Mouse (Mus musculus) frontal cortex, adult (tissue): Measurements from ENCODE around the gene Med29.

ENCODE experiments used
- ATAC-seq: cut with Nextera tagmentation; 2 replicates; pipeline ENCODE4 v1.9.2; 2017; ENCODE audit warnings: mild to moderate bottlenecking, moderate library complexity, mixed read lengths; ENCODE audit not compliant: low TSS enrichment

The Med29 gene

DNA sequence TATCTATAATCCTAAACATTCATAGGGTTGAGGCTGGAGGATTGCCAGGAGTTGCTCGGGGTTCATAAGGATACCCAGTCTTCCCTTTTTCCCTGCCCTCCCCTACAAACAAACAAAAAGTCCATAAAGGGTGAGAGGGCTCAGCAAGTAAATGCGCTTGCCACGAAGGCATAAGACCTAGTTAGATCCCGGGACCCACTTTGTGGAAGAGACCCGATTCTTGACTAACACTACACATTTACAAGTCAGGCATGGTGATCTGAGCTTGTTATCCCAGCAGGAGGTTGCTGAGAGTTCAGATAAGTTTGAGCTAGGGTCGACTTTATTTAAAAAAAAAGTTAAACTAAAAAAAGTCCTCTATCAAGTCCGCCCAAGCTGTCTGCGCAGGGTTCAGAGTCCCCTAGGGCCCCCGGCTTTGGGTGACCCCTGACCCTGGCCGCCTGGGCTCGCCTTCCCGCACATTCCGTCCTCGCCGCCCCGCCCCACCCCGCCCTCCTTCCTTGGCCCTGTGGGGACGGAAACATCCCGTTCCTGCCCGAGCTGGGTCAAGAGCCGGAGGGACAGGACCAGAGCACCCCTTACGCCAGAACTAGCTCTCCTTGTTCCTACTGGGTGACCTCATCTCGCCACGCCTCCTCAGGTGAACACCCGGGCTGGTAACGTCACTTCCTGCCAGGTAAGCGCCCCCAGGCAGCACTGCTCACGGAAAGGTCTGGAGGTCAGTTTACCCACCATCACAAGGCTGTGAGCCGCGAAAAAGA is 16.3 kb downstream of the Med29 start:
- ATAC-seq, result no peak

DNA sequence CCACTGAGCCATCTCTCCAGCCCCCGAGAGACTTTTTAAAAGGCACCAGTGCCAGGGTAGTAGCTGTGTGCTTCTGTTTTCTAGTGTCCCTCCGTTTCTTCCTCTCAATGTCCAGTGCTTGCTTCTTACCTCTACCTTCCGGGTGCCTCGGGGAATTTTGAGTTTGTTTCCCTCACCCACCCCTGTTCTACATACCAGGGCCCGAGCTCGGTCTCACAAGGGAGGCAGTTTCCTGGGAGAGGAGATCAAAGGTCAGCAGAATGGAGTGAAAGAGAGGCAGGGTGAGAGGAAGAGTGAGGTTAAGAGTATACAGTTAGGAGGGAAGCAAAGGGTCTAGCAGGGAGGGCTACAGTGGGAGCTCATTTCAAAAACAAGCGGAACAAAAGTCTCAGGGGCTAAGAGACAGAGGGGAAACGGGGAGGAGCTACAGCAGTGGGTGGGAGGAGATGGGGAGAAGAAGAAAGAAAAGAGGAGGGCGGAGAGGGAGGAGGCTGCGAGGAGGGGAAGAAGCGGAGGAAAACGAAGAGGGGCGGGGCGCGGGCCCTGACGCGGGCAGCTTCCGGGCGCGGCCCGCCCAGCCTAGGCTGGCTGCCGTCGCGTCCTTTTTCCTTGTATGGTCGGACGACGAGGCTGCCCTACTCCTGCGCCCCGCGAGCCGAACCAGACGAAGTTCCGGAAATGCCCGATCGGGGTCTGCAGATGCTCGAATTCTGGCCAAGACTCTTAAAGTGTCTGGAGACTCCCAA is 17.2 kb downstream of the Med29 start:
- ATAC-seq, result no peak

DNA sequence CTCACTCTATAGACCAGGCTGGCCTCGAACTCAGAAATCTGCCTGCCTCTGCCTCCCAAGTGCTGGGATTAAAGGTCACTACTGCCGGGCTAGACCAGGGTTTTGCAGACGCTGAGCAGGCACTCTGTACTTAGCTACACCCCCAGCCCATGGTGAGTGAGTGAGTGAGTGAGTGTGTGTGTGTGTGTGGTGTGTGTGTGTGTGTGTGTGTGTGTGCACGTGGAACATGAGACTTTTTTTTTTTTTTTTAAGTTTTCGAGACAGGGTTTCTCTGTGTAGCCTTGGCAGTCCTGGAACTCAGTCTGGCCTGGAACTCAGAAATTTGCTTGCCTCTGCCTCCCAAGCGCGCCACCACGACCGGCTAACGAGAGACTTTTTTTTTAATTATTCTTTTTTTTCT is 17.9 kb downstream of the Med29 start:
- no peak for ATAC-seq

DNA sequence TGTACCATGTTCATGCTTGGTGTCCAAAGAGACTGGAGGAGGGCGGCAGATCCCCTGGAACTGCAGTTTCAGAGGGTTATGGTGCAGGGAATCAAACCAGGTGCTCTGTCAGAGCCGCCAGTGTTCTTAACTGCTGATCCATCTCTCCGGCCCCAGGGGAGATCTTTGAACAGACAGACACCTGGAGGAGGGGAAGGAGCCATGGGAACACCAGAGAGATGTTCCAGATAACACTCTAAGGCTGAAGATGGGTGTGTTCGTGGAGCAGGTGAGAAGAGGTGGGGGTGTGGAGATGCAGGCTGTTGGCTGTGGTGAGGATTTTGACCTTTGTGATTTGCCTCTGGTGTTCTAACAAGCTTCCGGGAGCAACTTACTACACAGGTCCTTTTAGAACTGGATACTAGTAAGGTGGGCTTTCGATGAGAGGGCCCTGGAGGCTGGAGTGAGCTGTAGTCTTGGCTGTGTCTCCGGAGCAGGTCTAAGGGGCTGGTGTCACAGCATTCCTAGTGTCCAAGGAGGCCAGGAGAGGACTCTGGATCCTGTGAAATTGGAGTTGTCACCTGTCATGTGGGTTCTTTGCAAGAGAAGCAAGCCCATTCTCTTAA is 18.5 kb downstream of the Med29 start:
- ATAC-seq, result no peak

DNA sequence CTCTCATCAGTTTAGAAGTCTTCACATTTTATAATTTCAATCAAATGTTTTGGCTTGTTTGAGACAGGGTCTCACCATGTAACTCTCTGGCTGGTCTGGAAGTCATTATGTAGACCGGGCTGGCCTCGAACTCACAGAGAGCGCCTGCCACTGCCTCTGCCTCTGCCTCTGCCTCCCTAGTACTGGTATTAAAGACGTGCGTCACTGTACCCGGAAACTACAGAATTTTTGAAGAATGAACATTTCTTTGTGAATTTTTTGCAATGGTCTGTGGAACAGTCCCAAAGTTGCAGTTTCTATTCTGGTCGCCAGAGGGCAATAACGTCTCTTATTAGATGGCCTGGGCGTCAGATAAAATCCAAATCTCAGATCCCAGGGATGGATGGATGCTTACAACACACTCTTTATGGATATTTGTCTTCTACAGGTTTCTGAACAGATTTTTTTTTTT is 19.4 kb downstream of the Med29 start:
- ATAC-seq, result 0 out of 2 replicates have a peak, but pooled peaks have one; percentile 11

DNA sequence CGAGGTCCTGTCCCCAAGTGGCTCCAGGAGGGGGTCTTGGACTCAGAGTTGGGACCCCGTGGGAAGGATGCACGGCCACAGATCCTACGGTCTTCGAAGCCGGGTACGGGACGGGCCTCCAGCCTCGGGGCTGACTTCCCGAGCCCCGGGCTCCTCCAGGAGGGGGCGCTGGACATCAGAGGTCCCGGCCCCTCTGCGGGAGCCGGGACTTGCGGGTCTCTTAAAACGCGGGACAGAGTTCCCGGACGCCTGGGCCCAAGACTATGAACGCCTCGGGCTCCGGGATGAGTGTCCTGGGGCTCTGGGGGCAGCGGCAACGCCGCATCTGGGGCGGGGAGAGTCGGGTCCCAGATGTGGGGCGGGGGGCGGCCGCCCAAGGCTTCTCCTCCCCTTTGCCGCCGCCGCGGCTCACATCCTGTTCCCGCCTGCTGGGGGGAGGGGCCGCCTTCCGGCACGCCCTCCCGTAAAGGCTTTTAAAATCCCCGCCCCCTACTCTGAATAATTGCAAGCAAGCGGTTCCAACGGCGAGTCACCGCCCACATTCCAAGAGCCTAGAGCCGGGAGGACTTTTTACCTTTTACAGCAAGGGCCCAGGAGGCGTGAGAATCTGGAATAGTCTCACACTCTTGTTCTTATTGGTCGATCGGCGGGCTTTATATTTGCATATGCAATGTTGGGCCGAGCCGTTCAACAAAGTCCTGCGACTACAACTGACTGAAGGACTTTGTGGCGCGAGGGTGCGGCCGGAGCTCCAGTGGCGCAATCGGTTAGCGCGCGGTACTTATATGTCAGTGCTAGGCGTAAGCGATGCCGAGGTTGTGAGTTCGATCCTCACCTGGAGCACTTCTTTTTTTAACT is 20.0 kb downstream of the Med29 start, which contains the start of gene Plekhg2:
Gene Plekhg2 (minus strand): TSS at position 349 of the 858 bp plus-strand sequence.
- ATAC-seq, result peak; percentile 71

DNA sequence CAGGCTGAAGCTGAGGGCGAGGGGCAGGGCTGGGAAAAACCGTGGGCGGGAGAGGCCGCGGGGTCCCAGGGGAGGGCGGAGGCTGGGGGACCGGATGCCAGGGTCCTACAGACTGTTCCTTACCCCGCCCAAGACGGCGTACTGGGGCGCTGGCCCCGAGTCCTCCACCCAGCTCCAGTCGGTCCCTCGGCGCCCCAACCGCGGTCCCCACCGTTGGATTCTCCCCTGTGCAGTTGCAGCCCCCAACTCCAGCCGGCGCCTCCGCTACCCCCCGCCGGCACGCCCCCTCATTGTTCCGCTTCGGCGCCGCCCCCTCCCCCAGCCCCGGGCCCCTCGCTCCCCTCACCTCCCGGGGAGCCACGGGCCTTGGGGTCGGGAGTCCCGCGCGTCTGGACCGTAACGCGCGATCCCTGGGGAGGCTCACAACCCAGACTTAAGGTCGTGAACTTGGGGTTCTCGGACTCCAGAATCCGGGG is 21.0 kb downstream of the Med29 start:
- ATAC-seq, result no peak

DNA sequence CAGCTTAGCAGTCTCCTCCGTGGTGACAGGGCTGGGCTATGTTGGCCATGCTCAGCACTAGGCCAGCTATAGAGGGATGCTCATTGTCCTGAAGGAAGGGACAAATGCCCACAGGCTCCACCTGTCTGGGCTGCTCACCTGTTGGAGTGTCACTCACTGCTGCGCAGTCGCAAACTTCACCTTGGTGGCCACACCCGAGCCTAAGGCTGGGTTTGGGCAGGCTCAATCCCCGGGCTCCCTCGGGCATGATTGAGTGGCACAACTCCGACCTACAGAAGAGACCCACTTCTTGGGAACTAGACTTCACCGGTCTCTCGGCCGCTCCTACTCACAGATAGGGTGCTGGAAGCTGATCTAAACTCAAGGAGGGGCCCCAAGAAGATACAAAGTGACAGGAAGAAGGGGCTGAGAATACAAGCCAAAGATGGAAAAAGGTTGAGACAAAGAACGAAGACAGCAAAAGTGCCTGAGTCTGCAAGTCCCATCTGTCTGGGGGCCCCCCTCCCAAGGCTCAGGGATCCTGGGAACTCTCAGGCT is 21.5 kb downstream of the Med29 start:
- no peak for ATAC-seq

DNA sequence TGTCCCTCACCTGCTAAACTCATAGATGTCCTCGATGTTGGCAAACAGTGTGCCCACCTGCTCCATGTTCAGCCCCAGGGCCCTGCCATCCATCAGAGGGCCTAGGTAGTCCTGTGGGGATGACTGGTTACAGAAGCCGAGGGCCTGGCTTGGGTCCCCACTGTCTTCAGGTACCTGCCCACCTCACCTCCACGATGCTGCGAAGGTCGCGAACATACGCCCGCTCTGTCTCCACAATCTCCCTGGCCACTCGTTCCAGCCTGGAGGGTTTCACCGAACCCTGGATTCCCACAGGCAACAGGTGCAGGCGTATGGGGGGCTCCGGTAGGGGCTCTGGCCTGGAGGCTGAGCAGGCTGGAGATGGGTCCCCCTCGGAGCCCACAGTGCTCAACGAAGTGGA is 22.5 kb downstream of the Med29 start:
- no peak for ATAC-seq

DNA sequence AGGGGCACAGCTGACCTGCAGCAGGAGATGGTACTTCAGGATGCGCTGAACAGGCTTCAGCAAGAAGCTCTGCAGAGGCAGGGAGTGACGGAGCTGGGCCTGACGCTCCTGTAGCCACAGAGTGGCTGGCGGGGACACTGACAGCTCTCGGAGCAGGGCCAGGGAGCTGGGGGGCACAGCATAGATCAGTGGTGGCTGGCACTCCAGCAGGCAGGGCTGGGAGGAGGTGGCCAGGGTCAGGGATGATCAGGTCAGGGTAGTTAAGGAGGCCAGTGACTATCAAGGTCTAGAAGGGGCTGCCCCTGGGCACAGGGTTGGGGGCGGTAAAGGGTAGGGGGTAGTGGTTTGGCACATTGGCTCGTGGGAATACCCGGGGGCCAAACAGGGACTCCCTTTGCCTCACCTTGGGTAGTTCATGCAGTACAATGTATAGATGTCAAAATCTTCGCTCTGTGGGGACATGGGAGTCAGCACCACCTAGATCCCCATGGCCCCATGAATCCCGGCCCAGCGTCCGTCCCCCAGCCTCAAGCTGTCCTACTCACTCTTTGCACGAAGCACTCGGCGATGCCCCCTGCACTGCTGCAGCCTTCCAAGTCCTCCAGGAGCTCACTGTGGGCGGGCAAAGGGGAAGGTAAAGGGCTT is 24.1 kb downstream of the Med29 start:
- no peak for ATAC-seq

DNA sequence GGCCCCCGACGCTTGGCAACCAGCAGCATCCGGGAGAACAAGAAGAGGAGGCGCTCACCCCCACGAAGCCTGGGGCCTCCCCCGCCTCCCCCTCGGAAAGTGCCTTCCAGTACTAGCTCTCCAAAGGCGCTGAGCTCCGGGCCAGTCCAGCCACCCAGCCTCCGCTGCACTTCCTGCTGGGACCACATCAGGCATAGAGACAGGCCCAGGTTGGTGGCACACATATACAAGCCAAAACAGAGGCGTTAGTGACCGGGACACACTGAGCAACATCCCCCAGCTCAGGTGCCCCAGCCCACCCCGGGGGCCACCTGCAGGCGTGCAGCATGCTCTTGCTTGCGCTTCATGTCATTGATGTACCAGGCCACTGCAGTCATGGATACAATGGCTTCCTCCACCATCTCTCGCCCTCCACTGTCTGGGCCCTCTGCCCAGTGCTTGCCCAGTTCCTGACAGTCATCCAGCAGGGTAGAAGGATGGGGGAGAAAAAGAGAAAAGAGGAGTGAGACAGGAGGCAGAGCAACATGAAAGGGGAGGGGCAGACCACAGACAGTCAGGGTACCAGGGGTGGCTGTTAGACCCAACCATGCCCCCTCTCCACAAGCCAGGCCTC is 24.7 kb downstream of the Med29 start:
- no peak for ATAC-seq

DNA sequence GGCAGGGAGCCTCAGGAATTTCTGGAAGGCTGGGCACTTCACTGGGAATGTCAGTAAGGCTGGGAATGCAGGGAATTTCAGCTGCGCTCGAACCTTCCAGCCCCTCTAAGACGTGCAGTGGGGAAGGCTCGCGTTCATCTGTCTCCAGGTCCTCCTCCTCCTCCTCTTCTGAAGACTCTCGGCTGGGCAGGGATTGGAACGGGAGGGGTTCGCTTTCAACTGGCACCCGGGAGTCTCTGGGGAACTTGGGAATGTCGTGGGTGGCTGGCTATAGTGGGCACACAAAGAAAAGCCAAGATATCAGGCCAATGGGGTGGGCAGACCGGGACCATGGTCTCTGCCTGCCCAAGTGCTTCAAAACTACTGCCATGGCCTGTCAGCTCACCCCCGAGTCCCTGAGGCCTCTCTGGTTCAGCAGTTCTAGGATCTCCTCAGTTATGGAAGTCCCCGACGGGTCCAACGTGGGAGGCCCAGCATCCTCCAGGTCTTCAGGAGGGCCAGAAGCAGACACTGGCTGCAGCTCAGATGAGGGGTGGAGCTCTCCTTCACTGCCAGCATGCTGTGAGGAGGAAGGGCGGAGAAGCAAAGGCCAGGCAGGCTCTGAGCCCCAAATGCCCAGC is 30.0 kb downstream of the Med29 start:
- ATAC-seq, result no peak

DNA sequence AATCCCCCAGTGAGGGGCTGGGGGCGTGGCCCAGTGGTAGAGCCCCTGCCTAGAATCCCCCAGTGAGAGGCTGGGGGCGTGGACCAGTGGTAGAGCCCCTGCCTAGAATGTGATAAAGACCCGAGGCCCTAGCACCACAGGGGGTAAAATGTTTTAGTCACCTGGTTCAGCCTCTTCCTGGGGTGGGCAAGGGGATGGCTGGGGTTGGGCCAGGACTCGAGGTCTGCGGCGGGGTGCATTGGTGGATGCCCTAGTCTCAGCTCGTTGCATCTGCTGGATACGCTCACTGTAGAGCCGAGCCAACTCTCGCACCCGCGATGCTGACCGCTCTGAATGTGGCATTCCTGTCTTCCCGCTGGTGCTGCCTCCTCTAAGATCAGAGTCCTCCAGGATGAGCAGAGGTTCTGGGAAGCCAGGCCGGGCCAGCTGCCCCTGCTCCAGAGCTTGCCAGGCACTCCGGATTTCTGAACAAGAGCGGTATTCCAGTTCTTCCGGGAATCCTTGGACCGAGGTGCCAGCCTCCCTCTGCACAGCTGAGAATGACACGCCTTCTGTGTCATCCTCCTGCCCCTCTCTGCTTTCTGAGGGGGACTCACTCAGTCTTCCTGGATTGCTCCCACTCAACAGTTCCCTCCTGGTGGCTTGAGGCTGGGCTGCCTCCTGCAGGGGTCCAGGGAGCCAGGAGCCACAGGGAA is 30.7 kb downstream of the Med29 start:
- ATAC-seq, result peak; percentile 41; the same call in 1 of the 2 replicates

DNA sequence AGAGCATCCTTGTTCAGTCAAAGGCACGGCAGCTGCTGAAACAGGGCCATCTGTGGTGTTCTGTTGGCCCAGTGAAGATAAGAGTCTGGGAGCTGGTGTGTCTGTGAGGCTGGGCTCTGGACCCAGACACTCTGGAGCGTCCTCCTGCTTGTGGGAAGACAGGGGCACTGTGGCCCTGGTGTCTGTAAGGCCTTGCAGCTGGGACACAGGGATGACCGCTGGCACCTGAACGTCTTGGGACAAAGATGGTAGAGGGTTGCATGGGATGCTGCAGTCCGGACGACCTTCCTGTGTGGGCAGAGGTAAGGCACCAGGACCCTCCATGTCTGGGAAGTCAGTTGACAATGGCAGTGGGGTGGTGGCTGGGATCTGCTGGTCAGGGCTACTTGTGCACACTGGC is 32.2 kb downstream of the Med29 start:
- ATAC-seq, result no peak

DNA sequence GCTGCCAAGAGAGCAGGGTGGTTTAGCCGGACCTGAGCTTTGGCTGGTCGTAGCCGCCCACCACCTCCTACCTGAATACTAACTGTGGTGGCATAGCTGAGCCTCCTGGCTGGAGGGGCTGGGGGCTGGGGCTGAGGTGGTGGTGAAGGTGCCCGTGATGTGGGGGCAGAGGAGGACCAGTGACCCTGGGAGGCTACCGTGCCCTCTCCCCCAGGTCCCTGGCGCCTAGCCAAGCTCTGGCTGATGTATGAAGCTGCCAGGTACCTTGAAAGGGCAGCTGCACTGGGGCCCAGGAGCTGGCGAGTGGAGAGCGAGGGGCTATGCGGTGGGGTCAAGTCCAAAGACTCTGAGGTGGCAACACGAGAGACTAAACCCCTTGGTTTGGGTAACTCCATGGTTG is 32.7 kb downstream of the Med29 start:
- no peak for ATAC-seq

DNA sequence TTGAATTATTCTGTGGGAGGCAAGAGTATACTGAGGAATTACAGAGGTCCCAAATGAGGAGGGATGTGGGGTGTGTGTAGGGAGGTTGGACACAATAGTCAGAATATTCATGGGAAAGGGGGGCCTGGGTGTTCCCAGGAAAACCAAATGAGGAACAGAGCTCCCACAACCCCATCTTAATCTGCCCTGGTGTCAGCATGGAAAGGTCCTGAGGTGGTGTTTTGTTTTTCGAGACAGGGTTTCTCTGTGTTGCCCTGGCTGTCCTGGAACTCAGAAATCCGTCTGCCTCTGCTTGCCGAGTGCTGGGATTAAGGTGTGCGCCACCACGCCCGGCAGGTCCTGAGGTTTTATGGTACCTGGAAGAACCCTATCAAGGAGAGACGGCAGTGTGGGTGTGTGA is 34.1 kb downstream of the Med29 start:
- no peak for ATAC-seq

DNA sequence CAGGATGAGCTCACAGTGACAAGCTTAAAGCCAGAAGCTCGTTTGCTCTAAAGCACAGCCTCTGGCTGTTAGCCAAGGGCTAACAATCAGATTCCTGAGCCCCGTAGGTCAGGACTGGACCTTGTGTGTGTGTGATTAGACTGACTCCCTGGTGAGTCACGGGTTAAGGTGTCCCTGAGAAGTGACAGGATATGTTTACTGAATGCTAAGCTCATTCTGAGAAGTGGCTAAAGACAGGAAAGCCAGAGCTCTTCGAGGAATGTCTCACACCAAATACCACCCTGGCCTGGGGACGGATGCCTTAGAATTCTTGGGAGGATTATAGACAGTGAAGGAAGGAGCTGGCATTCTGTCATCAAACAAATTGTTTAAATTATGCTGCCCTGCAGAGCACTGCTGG is 34.5 kb downstream of the Med29 start:
- ATAC-seq, result no peak

DNA sequence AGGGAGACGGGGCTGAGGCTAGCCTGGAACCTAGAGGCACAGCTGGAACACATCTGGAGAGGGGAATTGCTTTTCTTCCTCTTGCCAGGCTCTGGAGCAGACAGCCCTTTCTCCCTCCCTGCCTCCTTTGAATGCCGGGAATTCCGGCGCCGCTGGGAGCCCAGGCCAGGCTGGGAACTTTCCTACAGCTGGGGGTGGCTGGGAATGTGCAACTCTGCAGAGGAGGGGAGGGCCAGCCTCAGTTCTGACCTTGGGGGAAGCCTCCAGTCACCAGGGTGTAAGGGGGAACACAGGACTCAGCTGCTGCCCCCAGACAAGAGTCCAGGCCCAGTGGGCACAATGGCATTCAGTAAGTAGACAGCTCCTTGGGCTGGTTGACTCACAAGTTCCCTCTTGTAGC is 35.5 kb downstream of the Med29 start:
- no peak for ATAC-seq

DNA sequence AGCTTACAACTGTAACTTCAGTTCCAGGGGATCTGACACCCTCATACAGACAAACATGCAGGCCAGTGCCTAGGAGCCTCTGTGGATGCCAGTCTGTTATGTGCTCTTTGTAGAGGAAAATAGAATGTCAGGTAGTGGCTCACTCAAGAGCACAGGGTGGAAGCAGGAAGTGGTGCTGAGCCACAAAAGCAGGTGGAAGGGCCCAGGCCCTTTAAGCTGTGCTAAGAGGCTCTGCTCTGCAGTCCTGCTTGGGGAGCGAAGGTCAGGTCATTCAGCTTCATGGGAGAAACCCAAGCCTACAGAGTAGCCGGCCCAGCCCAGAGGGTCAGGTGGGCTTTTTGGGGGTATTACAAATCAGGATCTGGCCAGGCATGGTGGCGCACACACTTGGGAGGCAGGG is 37.3 kb downstream of the Med29 start:
- ATAC-seq, result no peak
